Mouse (Mus musculus) heart, embryonic 15.5 days (tissue): ENCODE data around the gene Slc31a1. TPM values are rescaled to one million over a fixed set of nuclear protein-coding genes. Genes with fewer than 3 reads are reported as not detected.

Source experiments
- ATAC-seq: fragments of 200-750 bp; cut with Nextera tagmentation; replicated peaks from 2 replicates; pipeline ENCODE4 v1.8.0; 2017; ENCODE audit warnings: low read depth, moderate TSS enrichment; ENCODE audit not compliant: insufficient number of reproducible peaks, insufficient read depth, low FRiP score
- H3K27ac ChIP-seq: fragments of 300-500 bp; sonication (generic); 2 replicates; pipeline ENCODE4 v1.5.1; 2015; ENCODE audit warnings: mild to moderate bottlenecking, inconsistent platforms
- H3K27me3 ChIP-seq: fragments of 300-500 bp; sonication (generic); 2 replicates; pipeline ENCODE4 v1.6.1; 2015; ENCODE audit warnings: inconsistent platforms
- H3K36me3 ChIP-seq: fragments of 300-500 bp; sonication (generic); 2 replicates; pipeline ENCODE4 v1.6.1; 2015; ENCODE audit warnings: mild to moderate bottlenecking, inconsistent platforms
- H3K4me1 ChIP-seq: fragments of 300-500 bp; sonication (generic); replicated peaks from 2 replicates; pipeline ENCODE4 v1.6.1; 2015; ENCODE audit warnings: inconsistent platforms
- H3K4me2 ChIP-seq: fragments of 300-500 bp; sonication (generic); 2 replicates; pipeline ENCODE4 v1.6.1; 2015; ENCODE audit warnings: inconsistent platforms, mild to moderate bottlenecking, moderate library complexity
- H3K4me3 ChIP-seq: fragments of 300-500 bp; sonication (generic); 2 replicates; pipeline ENCODE4 v1.5.1; 2015; ENCODE audit warnings: mild to moderate bottlenecking, inconsistent platforms
- H3K9ac ChIP-seq: fragments of 300-500 bp; sonication (generic); 2 replicates; pipeline ENCODE4 v1.6.1; 2015; ENCODE audit warnings: mild to moderate bottlenecking, inconsistent platforms
- H3K9me3 ChIP-seq: fragments of 300-500 bp; sonication (generic); replicated peaks from 2 replicates; pipeline ENCODE4 v1.6.1; 2016; ENCODE audit warnings: inconsistent platforms
- WGBS: fragments of 180-500 bp; shearing (Covaris S2); methylation state at CpG from one replicate; pipeline ENCODE4 v1.1.7; 2015; ENCODE audit warnings: mixed read lengths; 5-methylcytosine and 5-hydroxymethylcytosine counted together
- polyA plus RNA-seq: library from polyadenylated mRNA; unstranded; fragments of >200 nt; fragmentation: Nextera tagmentation; extraction: Ambion mirVana; gene quantifications from 2 replicates; pipeline ENCODE4 v1.2.1, GENCODE M21; 2015

Gene Slc31a1
- polyA plus RNA-seq: 34.9 and 41.0 TPM in 2 replicates

DNA sequence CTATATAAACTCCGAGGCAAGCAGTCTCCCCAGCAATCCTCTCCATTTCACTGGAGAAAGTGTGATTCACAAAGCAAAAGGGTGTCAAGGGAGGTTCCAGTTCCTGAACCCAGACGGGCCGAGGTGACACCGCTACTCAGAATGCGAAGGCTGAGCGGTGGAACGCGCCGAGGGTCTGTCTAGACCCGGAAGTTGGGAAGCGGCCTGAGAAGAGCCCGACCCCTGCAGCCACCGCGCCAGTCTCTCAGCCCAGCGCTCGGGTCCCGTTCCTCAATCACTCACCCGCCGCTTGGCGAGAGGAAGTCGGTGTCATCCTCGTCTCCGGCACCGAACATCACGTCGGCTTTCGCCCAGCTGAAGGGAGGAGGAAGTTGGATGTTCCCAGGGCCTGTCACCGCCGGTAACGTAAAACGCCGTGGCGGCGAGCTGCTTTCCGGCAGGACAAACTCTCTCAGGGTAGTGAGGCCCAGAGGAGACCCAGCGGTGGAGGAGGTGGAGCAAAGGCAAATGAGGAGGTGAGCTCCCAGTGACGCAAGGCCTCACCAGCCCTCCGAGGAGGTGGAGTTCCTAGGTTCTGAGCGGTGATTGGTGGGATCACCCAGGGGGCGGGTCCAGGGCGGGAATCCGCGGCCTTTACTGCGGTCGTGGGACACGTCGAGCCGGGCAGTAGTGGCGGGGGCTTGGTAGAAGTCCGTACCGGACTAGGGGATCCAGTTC lies at the start of gene Slc31a1, which contains the start of gene Fkbp15:
Slc31a1 (plus strand) TSS at position 640 of the 717 bp plus-strand sequence.
Fkbp15 (minus strand) TSS at position 461 of the 717 bp plus-strand sequence.
- Histone ChIP-seq H3K4me1 (peaks cover 17% of the 10 kb centered on the region), H3K9ac (peak within 1 kb of the TSS; percentile 75), H3K27me3 (no peaks in the 10 kb centered on the region), H3K27ac (peak within 1 kb of the TSS; percentile 83), H3K4me2 (peak within 1 kb of the TSS; percentile 70), H3K4me3 (peak within 1 kb of the TSS; percentile 70), H3K9me3 (no peaks in the 10 kb centered on the region), H3K36me3 (no peaks in the 10 kb centered on the region)
- WGBS: under 1% methylated on average over 51 of the region's 51 CpGs
- peak; percentile 100 for ATAC-seq

DNA sequence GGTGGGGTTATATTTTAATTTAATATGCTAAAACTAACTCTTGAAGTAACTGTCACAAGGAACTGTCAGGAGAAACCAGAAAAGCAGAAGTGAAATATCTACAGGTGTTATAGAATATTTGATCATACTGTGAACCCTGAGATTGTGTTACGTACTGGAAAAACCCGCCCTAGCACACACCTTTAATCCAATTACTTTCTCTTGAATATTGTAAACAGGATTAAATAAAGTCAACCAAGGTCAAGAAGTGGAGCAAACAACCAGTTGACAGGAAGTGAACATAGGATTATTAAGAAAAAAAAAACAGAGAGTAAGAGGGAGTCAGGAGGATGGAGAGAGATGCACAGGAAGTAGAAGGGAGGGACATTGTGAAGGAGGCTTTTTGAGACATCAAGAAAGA lies 47.7 kb upstream of the Slc31a1 start:
- ATAC-seq: no peak
- H3K9ac ChIP-seq: no peak overlapping the region
- no peaks in the 10 kb centered on the region for H3K4me1 ChIP-seq
- H3K9me3 ChIP-seq: no peaks in the 10 kb centered on the region
- H3K4me3 ChIP-seq: no peak overlapping the region
- no peak overlapping the region for H3K27ac ChIP-seq
- WGBS: 98% methylated on average over 2 of the region's 2 CpGs
- H3K27me3 ChIP-seq: no peaks in the 10 kb centered on the region
- H3K4me2 ChIP-seq: no peak overlapping the region
- peaks cover 47% of the 10 kb centered on the region for H3K36me3 ChIP-seq

DNA sequence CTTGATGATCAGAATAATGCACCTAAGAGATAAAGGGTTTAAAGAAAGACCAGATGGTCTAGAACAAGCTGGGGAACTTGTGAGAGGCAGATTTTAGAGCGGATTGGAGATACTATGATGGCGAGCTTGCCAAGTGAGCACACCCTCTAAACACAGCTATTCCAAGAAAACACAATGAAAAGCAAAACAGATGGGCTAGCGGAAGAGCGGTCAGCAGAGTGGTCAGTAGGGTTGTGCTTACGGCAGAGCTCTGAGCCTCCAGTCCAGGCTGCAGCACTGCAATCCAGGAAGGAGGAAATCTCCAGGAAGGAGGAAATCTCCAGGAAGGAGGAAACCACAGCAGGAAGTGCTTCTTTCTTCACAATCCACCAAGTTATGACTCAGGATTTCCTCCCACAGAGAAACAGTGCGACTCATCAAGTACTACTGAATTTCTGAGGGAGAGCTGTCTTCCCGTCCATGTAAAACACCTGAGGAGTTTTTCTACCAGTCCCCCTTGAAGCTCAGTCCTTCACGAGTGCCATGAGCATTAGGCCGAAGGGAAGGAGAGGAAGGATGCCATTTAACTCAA lies 46.8 kb upstream of the Slc31a1 start:
- no peak overlapping the region for H3K4me2 ChIP-seq
- no peaks in the 10 kb centered on the region for H3K9me3 ChIP-seq
- no peak overlapping the region for H3K27ac ChIP-seq
- H3K4me1 ChIP-seq: no peaks in the 10 kb centered on the region
- peaks cover 50% of the 10 kb centered on the region for H3K36me3 ChIP-seq
- H3K27me3 ChIP-seq: no peaks in the 10 kb centered on the region
- ATAC-seq: no peak
- no peak overlapping the region for H3K9ac ChIP-seq
- no peak overlapping the region for H3K4me3 ChIP-seq
- 86% methylated on average over 9 of the region's 9 CpGs for WGBS

DNA sequence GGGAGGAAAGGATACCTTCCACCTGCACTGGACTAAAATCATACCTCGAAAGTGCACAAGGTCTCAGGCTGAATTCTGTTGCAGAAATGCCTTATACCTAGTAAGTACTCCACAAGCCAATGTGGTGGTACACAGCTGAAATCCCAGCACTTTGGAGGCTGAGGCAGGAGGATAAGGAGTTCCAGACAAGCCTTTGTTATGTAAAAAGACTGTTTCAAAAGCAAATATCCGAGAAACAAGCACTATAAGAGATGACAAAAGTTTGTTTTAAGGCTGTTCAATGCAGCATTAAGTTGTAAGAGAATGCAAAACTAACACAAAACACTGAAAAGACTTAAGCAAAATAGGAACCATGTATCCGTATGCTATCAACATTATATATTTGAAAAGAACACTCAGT lies 46.0 kb upstream of the Slc31a1 start:
- H3K27me3 ChIP-seq: no peaks in the 10 kb centered on the region
- H3K9ac ChIP-seq: no peak overlapping the region
- no peak overlapping the region for H3K4me2 ChIP-seq
- H3K4me1 ChIP-seq: no peaks in the 10 kb centered on the region
- ATAC-seq: no peak
- WGBS: 87% methylated on average over 3 of the region's 3 CpGs
- no peaks in the 10 kb centered on the region for H3K9me3 ChIP-seq
- H3K27ac ChIP-seq: no peak overlapping the region
- peaks cover 50% of the 10 kb centered on the region for H3K36me3 ChIP-seq
- no peak overlapping the region for H3K4me3 ChIP-seq

DNA sequence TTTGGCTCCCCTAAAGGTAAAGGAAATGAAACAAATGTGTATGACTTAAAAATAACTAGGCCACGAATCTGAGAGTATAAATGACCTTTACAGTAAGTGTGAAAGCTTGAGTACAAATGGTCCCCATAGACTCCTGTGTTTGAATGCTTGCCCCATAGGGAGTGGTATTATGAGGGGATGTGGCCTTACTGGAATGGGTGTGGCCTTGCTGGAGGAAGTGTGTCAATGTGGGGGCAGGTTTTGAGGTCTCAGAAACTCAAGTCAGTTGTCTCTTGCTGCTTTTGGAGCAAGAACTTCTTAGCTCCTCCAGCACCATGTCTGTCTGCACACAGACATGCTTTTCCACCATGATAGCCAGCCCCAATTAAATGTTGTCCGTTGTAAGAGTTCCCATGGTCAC lies 44.1 kb upstream of the Slc31a1 start:
- 80% methylated on average over 2 of the region's 2 CpGs for WGBS
- H3K27ac ChIP-seq: no peak overlapping the region
- no peak overlapping the region for H3K4me2 ChIP-seq
- no peak overlapping the region for H3K9ac ChIP-seq
- H3K4me1 ChIP-seq: no peaks in the 10 kb centered on the region
- no peaks in the 10 kb centered on the region for H3K27me3 ChIP-seq
- no peaks in the 10 kb centered on the region for H3K9me3 ChIP-seq
- peaks cover 61% of the 10 kb centered on the region for H3K36me3 ChIP-seq
- no peak for ATAC-seq
- H3K4me3 ChIP-seq: no peak overlapping the region

DNA sequence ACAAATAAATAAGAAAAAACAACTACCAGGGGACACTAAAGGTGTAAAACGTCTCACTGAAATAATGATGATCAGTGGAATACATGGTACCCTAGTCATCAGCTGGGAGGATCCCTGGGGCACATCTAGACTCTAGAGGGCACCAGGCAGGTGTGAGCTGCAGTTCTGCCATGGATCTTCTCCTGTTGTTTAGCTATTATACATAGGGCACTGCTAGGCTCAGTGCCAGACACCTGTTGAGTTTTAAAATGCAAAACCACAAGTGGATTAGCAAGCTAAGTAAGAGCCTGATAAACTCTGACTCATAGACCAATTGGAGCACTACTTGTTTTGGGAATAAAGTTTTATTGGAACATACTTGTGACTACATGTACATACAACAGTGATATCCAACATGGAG lies 42.2 kb upstream of the Slc31a1 start:
- Histone ChIP-seq H3K36me3 (peaks cover 61% of the 10 kb centered on the region), H3K9me3 (no peaks in the 10 kb centered on the region), H3K27me3 (no peaks in the 10 kb centered on the region), H3K27ac (no peak overlapping the region), H3K4me1 (no peaks in the 10 kb centered on the region), H3K4me3 (no peak overlapping the region), H3K9ac (no peak overlapping the region), H3K4me2 (no peak overlapping the region)
- ATAC-seq: no peak
- 58% methylated on average over 1 of the region's 1 CpGs for whole genome bisulfite sequencing

DNA sequence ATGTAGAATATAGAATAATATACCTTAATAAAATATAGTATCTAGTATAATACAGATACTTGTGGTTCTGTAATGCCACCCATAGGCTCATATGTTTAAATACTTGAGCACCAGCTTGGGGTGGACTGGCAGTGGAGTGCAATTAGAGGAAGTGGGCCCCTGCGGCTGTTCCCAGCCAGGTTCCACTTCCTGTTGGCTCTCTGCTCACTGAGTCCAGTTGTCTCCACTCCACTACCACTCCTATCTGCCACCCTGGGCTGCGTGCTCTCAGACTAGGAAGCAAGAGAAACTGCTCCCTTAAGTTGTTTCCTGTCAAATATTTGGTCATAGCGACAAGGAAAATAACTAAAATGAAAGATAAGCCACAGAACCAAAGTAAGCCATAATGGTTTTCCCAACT lies 37.8 kb upstream of the Slc31a1 start:
- Histone ChIP-seq H3K9me3 (no peaks in the 10 kb centered on the region), H3K4me2 (no peak overlapping the region), H3K9ac (no peak overlapping the region), H3K36me3 (peaks cover 62% of the 10 kb centered on the region), H3K27me3 (no peaks in the 10 kb centered on the region), H3K4me1 (no peaks in the 10 kb centered on the region), H3K27ac (no peak overlapping the region), H3K4me3 (no peak overlapping the region)
- ATAC-seq: no peak
- WGBS: 68% methylated on average over 3 of the region's 3 CpGs

DNA sequence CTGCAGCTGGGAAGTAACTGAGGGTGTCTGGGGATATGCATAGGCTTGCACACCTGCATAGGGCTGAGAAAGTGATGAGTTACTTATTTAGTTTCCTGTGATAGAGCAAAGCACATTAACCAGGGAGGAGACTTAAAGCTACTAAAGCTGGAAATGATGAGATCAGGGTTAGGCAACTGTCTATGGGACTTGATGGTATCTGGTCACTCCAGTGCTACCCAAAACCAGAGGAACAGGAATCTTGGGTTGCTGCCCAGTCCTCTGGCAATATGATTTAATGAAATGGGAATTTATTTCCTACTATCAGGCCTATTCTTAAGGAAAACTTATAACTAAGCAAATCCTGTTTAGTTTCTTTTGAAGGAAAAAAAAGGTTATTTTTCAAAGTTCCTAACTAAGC lies 34.4 kb upstream of the Slc31a1 start:
- Histone ChIP-seq H3K27me3 (no peaks in the 10 kb centered on the region), H3K9ac (no peak overlapping the region), H3K27ac (no peak overlapping the region), H3K36me3 (peaks cover 59% of the 10 kb centered on the region), H3K4me2 (no peak overlapping the region), H3K4me3 (no peak overlapping the region), H3K9me3 (no peaks in the 10 kb centered on the region), H3K4me1 (no peaks in the 10 kb centered on the region)
- no peak for ATAC-seq

DNA sequence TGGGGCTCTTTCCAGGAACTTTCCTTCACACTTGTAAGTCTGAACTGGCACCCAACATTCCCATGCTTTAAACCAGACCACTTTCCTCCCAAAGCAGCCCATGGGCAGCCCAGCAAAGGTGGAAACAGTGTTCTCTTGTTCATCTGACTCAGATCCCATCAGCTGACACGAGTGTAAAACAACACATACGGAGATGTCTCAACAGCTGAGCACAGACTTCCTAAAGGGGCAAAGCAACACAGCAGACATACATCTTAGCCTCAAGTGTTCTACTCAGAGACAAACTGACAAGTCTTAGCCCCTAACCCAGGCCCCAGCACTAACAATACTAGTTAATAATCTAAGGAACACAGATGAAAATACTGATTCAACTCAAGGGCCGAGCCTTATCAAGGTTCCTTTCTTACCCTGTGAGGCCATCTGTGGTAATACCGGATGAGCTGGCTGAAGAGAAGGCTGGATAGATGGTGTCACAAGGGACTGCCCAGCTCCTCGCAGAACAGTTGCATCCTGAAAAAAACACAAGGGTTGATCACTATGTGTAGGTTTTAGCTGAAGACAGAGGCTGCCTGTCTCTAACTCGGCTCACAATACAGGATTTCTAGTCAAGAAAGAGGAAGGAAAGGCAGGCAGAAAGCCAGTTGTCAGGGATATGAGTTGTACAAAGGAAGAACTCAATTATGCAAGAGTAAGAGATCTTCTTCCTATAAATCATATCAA lies 31.4 kb upstream of the Slc31a1 start:
- Histone ChIP-seq H3K27me3 (no peaks in the 10 kb centered on the region), H3K4me2 (no peak overlapping the region), H3K9me3 (no peaks in the 10 kb centered on the region), H3K4me3 (no peak overlapping the region), H3K9ac (no peak overlapping the region), H3K27ac (no peak overlapping the region), H3K4me1 (no peaks in the 10 kb centered on the region), H3K36me3 (peaks cover 54% of the 10 kb centered on the region)
- ATAC-seq: no peak
- WGBS: 69% methylated on average over 6 of the region's 6 CpGs

DNA sequence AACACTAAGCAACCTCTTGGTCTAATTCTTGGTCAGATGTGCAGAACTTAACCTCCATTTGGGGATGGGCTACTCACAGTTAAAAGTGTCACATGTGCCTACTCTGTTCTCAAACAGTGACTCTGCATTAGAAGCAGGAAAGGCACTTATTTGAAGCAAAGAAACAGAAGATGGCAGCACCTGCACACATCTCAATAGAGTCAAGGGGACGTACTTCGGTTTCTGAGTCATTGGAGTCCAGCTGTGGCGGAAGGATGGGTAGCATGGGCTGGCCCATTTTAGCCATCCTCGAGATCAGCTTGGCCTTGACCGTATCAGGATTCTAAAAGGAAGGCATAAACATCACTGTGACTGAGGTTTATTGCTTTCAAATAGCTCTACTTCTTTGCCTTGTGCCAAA lies 28.6 kb upstream of the Slc31a1 start:
- Histone ChIP-seq H3K9ac (no peak overlapping the region), H3K4me2 (no peak overlapping the region), H3K9me3 (no peaks in the 10 kb centered on the region), H3K36me3 (peaks cover 61% of the 10 kb centered on the region), H3K4me3 (no peak overlapping the region), H3K27me3 (no peaks in the 10 kb centered on the region), H3K27ac (no peak overlapping the region), H3K4me1 (no peaks in the 10 kb centered on the region)
- no peak for ATAC-seq
- 75% methylated on average over 5 of the region's 5 CpGs for WGBS

DNA sequence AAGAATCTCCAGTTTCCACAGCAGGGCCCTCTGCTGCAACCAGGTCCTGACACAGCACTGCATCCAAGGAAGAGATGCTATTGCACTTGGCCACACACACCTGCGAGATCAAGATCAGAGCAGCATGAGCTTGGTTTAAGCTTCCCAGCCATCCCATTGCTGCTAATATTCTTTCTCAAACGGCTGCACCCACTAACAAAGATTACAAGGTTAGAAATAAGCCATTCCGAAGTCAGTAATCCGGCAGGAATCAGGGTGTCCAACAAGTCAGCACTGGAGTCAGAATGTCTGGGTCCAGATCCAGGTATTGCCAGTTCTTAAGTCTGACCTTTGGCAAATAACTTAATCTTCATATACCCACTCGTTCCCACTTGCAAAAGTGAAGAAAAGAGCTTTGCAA lies 22.0 kb upstream of the Slc31a1 start:
- H3K27me3 ChIP-seq: no peaks in the 10 kb centered on the region
- H3K4me2 ChIP-seq: no peak overlapping the region
- no peaks in the 10 kb centered on the region for H3K4me1 ChIP-seq
- no peak overlapping the region for H3K4me3 ChIP-seq
- H3K9me3 ChIP-seq: no peaks in the 10 kb centered on the region
- H3K27ac ChIP-seq: no peak overlapping the region
- 90% methylated on average over 5 of the region's 5 CpGs for WGBS
- ATAC-seq: no peak
- H3K36me3 ChIP-seq: peaks cover 31% of the 10 kb centered on the region
- no peak overlapping the region for H3K9ac ChIP-seq
